Mouse (Mus musculus) layer of hippocampus, adult 18-20 months (tissue): ENCODE results near the gene Rnf5. TPM values are rescaled to one million over a fixed set of nuclear protein-coding genes. Genes with fewer than 3 reads are reported as not detected.

Experiments used
- DNase-seq, 2 experiments: peaks; one replicate each; pipeline ENCODE4 v3.0.0; 2022; ENCODE audit warnings: low spot score in 2 of 2
- total RNA-seq, 2 experiments: library from RNA; stranded (reverse); gene quantifications; 2 replicates each; pipeline ENCODE4 v1.2.3; 2021

Gene Rnf5
- total RNA-seq, 2 experiments from 2014 or later: 81.8 to 81.9 TPM

- peak; percentile 84 to 91 for DNase-seq
Measured at GRCm38 (mm10) chr17:34586796-34587422, 16.6 kb downstream of the Rnf5 start.

GRCm38 (mm10) chr17:34585877-34586771, 17.4 kb downstream of the Rnf5 start:
- DNase-seq: no peak

- DNase-seq: peak in 1 of 2 experiments; percentile 57
Measured at GRCm38 (mm10) chr17:34585121-34585520, 18.4 kb downstream of the Rnf5 start.

- no peak for DNase-seq
Measured at GRCm38 (mm10) chr17:34583819-34584218, 19.7 kb downstream of the Rnf5 start.

- no peak for DNase-seq
Measured at GRCm38 (mm10) chr17:34583397-34583796, 20.1 kb downstream of the Rnf5 start.

GRCm38 (mm10) chr17:34582528-34582927, 21.0 kb downstream of the Rnf5 start:
- DNase-seq: no peak

- DNase-seq: no peak
Measured at GRCm38 (mm10) chr17:34578070-34578469, 25.4 kb downstream of the Rnf5 start.

GRCm38 (mm10) chr17:34576577-34576976, 26.9 kb downstream of the Rnf5 start:
- no peak for DNase-seq

GRCm38 (mm10) chr17:34572361-34572760, 31.1 kb downstream of the Rnf5 start:
- DNase-seq: no peak

- no peak for DNase-seq
Measured at GRCm38 (mm10) chr17:34571875-34572274, 31.6 kb downstream of the Rnf5 start.

GRCm38 (mm10) chr17:34569919-34570318, 33.6 kb downstream of the Rnf5 start:
- DNase-seq: no peak

GRCm38 (mm10) chr17:34568421-34568820, 35.1 kb downstream of the Rnf5 start:
- DNase-seq: no peak

- DNase-seq: no peak
Measured at GRCm38 (mm10) chr17:34567311-34567710, 36.2 kb downstream of the Rnf5 start.

GRCm38 (mm10) chr17:34564796-34565195, 38.7 kb downstream of the Rnf5 start:
- DNase-seq: no peak

GRCm38 (mm10) chr17:34564003-34564421, 39.5 kb downstream of the Rnf5 start, which contains the start of gene Notch4:
Notch4 (plus strand) TSS chr17:34564268.
- no peak for DNase-seq

- DNase-seq: no peak
Measured at GRCm38 (mm10) chr17:34563354-34563753, 40.1 kb downstream of the Rnf5 start.

GRCm38 (mm10) chr17:34562595-34562994, 40.9 kb downstream of the Rnf5 start:
- DNase-seq: no peak

GRCm38 (mm10) chr17:34561200-34561599, 42.3 kb downstream of the Rnf5 start:
- no peak for DNase-seq

- no peak for DNase-seq
Measured at GRCm38 (mm10) chr17:34560438-34560837, 43.1 kb downstream of the Rnf5 start.

GRCm38 (mm10) chr17:34559895-34560294, 43.6 kb downstream of the Rnf5 start:
- DNase-seq: no peak

GRCm38 (mm10) chr17:34559116-34559515, 44.4 kb downstream of the Rnf5 start:
- DNase-seq: no peak

- no peak for DNase-seq
Measured at GRCm38 (mm10) chr17:34557411-34557810, 46.1 kb downstream of the Rnf5 start.
